Mouse (Mus musculus) granulocyte monocyte progenitor cell, adult 5-6 weeks (primary cell): ENCODE data around the gene Hbp1. TPM values are rescaled to one million over a fixed set of nuclear protein-coding genes. Genes with fewer than 3 reads are reported as not detected.

Source experiments
- ATAC-seq: replicated peaks from 2 replicates; pipeline ENCODE4 v1.8.0; 2016; ENCODE audit warnings: mild to moderate bottlenecking, moderate TSS enrichment, inconsistent platforms; ENCODE audit not compliant: poor library complexity, severe bottlenecking
- total RNA-seq, 2 experiments: library from RNA; stranded (forward) in 1 of 2; stranded (reverse) in 1 of 2; fragments of 200-712, 200-1000 nt in 1 of 2; fragments of >200 nt in 1 of 2; fragmentation: Nextera tagmentation in 1 of 2; gene quantifications; 2 replicates each; pipeline ENCODE4 v1.2.3; 2014 to 2017

Gene Hbp1
- total RNA-seq, 2 experiments from 2014 or later = 40.6 to 43.5 TPM

DNA sequence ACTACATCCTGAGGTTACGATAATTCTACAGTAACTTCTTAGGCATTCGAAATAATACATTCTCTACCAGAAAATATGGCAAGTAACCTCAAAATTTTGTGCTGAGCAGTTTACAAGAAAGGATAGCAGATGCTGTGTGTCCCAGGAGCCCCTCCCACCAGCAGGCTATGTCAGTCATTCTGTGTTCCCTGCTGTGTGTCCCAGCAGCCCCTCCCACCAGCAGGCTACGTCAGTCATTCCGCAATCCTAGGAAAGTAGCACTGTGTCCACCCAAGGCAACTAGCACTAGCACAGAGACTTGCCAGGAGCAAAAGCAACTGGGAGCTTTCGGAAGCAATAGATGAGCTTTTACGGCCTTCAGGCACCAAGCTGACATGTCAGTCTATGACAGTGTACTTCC lies 13.7 kb upstream of the Hbp1 start:
- no peak for ATAC-seq

DNA sequence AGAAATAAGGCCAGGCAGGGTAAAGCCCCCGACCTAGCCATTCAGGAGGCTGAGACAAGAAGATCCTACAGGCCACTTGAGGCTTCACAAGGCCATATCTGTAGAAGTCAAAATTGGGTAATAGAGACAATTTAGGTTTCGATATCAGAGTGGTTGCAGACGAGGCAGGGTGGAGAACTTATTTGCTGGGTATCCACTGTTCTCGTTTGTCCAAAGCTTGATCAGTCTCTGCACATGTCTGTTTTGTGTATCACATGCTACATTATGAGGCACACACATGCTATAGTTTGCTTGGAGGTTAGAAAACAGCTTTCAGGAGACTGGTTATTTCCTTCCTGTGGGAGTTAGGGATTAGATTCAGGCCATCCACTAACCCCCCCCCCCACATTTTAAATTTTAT lies 5.5 kb upstream of the Hbp1 start:
- no peak for ATAC-seq

DNA sequence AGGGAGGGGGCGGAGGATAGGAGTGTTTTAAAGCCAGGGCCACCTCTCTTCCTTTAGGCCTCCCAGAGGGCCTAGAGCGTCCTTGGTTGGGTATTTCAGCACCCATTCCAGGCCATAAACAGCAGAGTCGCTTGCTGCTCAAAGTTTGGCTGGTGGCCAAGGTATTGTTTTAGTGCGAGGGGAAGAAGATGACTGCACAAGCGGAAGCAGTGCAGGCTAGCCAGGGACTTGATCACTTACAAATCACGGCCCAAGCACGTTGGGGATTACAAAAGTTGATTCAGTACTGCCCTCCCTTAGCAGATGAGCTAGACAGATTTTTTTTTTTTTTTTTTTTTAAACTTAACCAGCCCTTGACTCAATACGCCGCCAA lies 310 bp upstream of the Hbp1 start:
- ATAC-seq = no peak

DNA sequence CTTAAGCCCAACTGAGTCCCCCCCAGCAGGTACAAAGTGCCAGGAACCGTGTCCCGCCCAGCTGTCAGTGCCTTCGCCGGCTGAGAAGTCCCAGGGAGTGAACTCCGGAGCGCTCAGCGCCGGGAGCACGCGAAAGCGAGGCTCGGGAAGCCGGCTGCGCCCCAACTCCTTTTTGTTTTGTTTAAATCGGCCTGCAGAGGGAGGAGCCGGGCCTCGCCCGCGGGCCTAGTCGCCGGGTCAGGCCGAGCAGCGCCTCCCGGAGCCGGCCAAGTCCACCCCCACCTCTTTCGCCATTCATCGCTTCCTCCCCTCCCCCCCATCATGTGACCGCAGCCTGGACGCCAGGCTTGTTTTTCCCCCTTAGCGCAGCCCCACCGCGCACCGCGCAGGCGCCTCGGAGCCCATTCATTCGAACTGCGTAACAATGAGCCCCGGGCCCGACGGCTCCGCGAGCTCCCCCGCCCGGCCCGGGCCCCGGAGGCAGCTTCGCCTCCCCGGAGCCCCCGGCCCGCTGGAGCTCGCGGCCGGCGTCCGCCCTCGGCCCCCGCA lies 1.1 kb downstream of the Hbp1 start:
- peak; percentile 60 for ATAC-seq

DNA sequence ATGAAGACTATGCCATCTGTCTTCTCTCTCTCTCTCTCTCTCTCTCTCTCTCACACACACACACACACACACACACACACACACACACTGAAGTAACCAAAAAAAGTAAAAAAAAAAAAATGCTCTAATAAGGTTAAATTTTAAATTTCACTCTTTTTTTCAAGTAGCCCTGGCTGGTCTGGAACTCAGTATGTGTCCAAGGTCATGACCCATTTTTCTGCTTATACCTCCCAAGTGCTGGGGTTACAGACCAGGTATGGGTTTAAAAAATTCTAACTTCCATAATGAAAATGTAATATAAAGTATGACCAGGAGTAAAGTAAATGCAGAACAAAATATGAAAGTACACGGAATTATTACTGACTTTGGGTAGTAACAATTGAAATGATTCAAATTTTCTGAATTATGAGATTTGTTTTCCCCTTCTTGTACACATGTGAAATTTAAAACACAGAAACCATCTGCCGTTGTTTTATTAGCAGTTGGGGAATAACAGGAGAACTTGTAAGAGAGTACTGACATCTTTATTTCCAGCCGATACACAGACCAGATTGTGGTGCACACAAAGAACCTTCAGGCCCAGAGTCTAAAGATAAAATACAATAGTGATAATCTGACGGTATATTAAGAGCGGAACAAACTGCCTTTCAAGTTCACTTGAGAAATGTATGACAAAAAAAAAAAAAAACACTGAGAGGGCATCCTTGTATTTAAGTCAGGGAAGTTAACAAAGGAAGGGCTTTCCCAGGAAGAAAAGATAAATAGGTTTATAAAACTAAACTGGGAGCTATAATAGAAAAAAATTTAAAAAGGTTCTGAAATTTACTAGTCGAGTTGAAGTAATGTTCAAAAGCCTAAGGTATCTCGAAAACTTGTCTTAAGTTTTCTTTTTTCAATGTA lies 2.0 kb downstream of the Hbp1 start:
- ATAC-seq = no peak

DNA sequence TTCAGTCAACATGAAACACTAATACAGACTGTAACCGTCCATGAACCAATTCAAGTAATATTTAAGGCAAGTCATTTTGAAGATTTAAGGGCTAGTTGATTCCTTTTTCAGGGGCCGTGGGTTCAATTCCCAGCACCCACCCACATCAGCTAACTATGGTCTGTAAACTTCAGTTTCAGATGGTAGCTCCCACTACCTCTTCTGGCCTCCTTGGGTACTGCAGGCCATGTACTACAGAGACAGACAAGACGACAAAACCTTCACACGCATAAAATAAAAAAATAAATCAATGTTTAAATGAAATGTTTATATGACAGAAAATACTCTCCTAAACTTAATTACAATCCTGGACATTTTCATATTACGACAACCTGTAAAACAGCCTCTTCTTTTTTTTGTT lies 2.9 kb downstream of the Hbp1 start:
- no peak for ATAC-seq

DNA sequence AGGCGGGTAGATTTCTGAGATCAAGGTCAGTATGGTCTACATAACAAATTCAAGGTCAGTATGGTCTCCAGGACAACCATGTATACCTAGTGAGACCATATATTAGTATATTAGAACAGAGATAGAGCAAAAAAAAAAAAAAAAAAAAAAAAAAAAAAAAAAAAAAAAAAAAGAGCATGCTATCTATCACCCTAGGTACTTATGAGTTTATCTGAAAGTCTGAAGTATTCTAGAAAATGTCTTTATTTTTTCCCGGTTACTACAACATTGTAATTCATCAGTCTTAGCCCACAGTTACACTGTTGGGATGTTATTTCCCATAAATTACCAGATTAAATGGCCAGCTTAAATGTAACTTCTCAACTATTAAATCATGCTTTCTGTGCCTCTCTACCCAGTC lies 5.9 kb downstream of the Hbp1 start:
- ATAC-seq = no peak

DNA sequence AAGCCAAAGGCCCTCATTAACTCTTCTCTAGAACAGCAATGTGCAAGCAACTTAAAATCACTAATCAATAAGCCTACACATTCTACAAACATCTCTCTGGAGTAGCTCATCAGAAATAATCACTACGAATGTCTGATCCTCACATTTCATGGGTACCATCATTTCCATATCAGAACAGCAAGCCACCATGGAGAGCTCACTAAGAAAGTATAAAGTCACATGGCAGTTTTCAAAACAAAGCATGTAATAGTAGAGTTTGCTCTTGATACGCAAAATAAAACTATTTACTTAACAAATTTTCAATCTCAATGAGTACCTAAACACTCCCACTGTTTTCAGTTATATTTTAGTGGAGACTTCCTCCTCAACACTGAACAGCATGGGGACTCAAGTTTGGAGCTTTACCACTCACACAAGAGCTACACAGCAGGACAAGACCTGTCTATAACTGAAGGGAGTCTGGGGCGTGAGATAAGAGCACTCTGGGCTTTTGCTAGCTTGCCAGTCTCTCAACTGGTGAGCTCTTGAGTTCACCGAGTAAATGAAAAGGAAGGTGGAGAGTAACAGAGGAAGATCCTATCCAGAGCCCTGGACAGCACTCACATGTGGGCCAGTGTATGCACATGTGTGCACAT lies 7.2 kb downstream of the Hbp1 start:
- no peak for ATAC-seq

DNA sequence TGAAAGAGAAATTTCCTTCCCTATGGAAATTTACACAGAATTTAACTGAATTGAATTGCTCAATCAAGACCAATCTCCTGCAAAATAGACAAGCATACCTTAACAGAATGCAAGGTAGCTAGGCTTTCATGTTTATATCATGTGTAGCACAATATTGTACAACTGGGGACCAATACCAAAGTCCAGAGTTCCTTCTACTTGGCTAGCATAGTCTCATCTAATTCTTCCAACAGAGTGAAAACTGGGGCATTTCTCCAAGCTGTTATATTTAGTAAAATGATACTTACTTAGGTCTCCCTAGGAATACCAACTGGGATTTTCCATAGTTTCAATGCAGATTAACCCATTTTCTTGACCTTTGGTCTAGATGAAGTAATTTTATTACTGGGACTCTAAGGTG lies 11.3 kb downstream of the Hbp1 start:
- ATAC-seq = no peak

DNA sequence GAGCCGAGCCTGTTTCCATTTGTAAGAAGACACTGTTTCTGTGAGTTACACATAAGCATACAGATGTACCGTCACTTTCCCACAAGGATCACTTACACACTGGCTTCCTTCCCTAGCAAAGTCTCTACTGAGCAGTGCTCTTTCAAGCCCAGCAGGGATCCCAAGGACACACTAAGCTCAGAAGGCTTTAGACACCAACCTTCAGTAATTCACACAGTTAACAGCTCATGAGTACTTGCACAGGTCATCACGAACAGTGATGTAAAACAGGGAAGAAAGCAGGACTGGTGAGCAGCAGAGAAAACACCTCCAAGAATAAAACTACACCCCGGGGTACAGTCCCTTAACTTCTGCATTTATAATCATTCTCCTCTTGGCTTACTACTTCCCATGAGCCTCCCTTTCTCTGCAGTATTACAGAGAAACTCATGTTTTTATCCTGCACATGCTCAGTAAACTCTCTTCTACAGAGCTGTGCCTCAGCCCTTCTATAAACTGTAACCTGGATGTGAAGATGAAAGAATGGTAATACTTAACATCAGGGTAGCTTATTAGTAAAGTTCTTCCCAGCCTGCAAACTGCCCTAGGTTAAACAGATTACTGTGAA lies 11.8 kb downstream of the Hbp1 start:
- peak; percentile 44 for ATAC-seq

DNA sequence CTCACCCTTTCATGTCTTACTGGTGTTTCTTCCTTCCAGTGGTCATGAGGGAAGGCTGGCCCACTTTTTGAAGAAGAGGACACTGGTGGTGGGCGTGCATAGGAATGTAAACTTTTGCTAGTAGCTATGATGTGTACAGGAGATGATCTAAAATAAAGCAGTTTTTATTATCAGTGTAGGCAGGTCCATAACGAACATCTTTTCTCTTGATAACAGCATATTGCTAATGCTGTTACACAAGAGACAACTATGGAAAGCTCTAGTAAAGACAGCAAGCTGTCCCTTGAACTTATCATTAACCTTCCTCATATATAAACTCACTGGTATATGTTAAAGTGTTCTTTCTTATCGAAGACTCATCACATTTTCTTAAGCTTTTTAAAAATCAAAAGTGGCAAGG lies 12.7 kb downstream of the Hbp1 start:
- no peak for ATAC-seq

DNA sequence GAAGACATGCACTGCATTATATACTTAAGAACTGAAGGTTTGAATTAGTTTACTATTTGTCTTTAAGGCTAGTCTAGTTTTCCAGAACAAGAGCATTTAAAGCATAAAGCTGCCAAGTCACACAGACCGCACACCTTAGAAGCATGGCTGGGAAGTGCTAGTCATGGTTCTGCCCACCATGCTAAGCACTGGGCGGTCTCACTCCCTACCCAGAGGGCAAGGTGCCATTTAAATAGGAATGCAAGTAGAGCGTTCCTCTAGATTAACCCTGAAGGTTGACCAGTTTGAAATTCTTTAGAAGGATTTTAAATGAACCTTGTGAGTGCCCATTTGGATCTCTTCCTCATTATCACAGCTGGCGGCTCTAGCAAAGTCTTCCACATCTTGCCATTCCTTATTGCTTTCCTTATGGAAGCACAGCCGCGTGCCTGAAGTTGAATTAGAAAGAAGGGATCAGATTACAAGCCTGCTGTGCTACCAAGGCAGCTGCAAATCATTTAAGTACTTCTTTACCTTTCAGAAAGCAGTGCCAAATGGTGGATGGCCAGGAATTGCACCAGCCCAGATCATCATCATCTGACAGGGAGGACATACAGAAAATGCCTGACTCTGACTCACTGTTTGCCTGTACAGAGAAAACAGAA lies 13.6 kb downstream of the Hbp1 start:
- ATAC-seq = no peak

DNA sequence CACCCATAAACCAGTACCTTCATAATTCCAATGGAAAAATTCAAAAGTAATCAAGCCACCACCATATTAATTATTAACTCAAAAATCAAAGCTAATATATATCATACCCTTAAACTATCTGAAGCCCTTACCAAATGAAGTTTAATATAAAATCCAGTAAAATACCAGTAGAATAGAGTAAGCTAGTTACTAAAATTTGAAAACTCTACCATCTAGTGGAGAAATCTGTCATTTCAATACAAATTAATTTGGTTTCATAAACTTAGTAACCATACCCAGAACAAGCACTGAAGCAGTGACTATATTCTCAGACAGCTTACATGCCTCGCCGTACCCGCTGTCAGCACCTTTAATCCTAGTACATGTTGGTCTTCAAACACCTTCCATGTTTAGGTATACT lies 18.5 kb downstream of the Hbp1 start:
- no peak for ATAC-seq

DNA sequence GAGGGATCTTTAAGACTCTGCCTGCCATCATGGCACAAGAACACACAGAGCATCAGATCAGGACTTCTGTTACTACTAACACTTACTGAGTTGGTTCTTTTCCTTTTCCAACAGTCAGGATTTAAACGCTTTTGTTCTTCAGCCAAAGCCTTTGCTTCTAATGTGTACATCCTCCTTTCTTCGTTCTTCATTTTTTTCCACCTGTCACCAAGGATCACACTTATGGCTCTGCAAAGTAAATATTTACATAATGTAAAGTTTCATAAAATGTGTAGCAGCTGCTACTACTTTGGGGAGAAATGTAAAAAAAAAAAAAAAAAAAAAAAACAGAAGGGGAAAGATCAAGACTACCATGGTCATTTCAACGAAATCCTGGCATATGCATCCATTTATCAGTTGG lies 21.8 kb downstream of the Hbp1 start:
- no peak for ATAC-seq

DNA sequence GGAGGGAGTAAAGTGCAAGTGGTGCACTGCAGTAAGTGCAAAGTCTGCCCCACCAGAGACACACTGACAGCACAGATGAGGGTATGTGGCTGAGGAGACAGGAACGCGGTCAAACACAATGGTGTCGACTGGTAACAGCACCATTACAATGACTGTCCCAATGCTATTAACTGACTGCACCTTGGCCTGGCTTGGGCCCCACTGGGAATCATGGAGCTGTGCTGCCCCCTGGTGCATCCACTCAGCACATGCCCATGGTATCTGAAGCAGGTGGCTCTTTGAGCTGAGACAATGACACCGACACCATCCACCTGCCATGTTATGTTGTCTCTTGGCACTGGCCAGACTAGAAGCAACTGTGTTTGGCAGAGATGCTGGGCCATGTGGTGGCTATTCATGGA lies 23.7 kb downstream of the Hbp1 start:
- peak; percentile 86 for ATAC-seq

DNA sequence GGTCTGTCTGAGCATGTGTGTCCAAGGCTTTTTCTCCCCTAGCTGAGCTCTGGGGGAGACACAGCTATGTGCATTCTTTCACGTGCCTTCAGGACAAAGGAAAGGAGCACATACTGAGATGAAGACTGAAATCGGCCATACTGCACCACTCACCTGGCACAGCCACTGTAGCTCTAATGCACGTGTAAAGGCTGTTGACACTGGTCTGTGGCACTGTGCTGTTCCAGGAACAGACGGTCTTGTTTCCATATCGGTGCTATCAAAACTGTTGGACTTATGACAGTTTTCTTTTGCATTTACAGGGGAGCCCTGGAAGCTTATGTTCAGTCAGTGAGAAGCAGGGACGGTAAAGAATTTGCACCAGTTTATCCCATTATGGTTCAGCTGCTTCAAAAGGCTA lies 25.0 kb downstream of the Hbp1 start:
- no peak for ATAC-seq

DNA sequence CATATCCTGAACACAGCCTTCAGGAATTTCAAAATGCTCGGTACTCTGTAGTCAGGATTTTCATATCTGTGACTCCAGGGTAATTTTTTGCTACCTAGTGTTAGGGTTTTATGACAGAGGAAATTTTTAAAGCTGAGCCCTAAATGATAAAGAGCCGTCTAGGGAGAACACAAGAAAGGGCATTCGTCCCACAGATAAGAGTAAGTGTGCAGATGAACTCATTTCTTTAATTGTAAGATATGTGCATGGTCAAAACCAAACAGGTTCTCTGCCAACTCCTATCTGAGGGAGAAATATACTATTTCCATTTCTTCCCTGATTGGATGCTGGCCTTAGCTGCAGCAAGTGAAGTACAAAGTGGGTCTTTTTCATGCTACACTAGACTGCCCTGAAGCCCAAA lies 26.2 kb downstream of the Hbp1 start:
- no peak for ATAC-seq

DNA sequence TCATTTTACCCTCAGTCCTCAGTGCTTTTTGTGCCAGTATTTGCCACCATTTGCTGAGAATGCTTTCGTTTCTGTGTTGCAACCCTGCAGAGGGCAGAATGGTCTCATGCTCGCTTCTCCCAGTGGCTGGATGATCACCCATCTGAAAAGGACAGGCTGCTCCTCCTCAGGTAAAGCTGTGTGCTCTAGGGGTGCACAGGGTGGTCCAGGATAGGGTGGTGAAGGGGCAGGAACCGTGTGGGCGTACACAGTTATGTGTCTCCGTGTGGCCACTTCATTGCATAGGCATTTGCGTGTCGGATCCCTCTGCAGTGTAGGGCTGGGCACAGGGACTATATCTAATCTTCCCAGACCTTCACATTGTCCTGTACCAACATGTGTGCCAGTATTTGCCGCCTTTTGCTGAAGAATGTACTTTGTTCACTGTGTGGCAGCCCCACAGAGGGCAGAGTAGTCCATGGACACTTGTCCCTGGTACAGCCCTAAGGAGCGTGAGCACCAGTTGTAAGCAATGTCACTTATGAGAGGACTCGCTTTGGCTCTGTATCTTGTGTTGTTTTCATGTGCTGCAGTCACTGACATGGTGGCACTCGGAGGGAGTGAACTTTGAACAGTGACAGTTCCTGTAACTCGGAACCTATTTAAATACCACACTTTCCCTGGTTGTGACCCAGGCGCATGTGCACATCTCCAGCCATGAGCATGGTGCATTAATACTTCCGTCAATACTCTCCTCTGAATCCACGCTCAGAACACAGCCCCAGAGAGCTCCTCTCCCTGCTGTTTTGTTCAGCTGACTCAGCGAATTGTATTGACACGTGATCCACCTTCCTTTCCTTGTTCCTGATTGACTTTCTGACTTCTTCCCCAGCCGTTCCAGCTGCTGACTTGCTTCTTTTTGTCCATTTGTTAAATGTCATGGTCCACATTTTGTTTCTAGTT lies 29.6 kb downstream of the Hbp1 start:
- no peak for ATAC-seq

DNA sequence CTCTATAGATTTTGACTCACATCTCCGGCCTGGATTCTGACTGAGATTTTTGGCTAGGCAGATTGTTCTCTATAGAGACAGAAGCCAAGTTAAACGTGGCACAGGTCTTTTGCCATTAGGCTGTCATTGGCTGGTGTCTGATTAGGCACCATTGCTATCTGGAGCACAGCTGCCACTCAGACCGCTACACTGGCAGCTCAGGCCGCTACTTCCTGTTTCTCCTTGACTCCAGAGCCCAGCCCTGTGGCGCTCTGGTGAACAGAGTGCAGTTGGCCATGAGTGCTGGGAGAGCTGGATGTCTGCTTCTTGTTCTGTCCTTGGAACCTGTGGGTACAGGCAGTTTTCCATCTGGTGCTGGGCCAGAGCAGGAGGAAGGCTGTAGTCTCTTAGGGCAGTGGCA lies 33.1 kb downstream of the Hbp1 start:
- peak; percentile 78 for ATAC-seq

DNA sequence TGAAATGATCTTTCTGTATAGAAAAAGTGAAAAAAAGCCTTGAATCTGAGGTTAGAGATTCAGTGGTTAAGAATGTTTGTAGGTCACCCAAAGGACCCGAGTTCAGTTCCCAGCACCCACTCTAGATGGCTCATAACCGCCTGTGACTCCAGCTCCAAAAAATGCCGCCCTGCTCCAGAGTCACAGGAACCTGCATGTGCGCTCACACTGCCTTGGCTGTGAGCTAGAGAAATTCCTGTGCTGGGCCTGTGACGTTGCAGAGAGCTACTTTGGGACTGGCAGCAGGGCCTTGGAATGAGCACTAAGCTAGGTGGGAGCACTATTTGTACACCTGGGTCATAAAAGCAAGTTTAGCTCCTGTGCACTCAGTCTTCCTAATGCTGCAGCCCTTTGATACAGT lies 33.6 kb downstream of the Hbp1 start:
- no peak for ATAC-seq
